Mouse (Mus musculus): Measurements from ENCODE around the gene Dpysl4. TPM values are rescaled to one million over a fixed set of nuclear protein-coding genes. Genes with fewer than 3 reads are reported as not detected.
A peak's percentile ranks its signal among the peaks of the same experiment; 100 is the strongest.

Dpysl4 gene
- polyA plus RNA-seq, 1 experiment from 2014 or later: 32.8 TPM

DNA sequence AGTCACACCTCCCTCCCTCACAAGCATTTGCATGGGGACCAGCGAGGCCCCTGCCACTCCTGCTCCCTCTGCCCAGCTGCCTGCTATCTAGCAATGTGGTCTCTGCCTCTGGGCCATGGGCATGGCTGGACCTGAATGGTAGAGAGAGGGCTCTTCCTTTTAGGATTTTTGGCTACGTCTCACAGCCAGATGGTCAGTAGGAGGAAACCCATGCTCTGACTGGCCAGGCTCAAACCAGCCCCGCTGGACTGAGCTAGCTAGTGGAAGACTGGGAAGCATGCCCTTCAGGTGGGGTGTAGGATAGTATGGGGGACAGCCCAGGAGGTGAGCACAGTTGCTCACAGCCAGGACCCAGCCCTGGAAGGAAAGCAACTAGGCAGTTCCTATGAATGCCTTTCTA, 16.0 kb downstream of the Dpysl4 start:
- Histone ChIP-seq H3K4me1 (no peaks in the 10 kb centered on the region), H3K27ac (no peak overlapping the region), H3K27me3 (ENCODE audit: low read depth, poor library complexity, severe bottlenecking) (no peaks in the 10 kb centered on the region), H3K9me3 (replicated peaks) (no peaks in the 10 kb centered on the region), H3K4me3 (no peak overlapping the region), H3K36me3 (peaks cover 7% of the 10 kb centered on the region)
- WGBS: 70% methylated on average over 3 of the region's 3 CpGs
- DNase-seq (ENCODE audit: low spot score): no peak

DNA sequence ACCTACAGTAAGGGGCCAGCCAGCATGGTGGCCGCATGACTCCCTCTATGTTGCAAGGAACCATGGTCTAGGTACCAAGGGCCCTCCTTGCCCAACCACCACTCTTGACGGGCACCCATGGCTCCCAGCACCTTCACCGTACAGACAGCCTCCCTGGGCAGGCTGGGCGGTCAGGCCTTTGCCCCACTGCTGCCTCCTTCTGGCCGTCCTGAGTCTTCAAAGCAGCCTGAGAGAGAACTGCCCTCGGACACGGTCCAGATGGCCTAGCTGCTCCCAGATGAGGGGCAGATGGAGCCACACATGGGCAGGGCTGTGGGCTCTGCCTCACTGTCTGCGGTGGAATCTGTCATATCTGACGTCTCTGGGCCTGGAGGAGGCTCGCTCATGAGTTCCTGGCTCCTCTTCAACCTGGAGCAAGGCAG, 18.2 kb downstream of the Dpysl4 start:
- Histone ChIP-seq H3K9me3 (replicated peaks) (no peaks in the 10 kb centered on the region), H3K4me1 (no peaks in the 10 kb centered on the region), H3K27ac (no peak overlapping the region), H3K27me3 (ENCODE audit: low read depth, poor library complexity, severe bottlenecking) (no peaks in the 10 kb centered on the region), H3K36me3 (peaks cover 4% of the 10 kb centered on the region; the same call in 1 of the 2 replicates), H3K4me3 (no peak overlapping the region)
- DNase-seq (ENCODE audit: low spot score): peak; percentile 33
- WGBS: 71% methylated on average over 10 of the region's 10 CpGs

DNA sequence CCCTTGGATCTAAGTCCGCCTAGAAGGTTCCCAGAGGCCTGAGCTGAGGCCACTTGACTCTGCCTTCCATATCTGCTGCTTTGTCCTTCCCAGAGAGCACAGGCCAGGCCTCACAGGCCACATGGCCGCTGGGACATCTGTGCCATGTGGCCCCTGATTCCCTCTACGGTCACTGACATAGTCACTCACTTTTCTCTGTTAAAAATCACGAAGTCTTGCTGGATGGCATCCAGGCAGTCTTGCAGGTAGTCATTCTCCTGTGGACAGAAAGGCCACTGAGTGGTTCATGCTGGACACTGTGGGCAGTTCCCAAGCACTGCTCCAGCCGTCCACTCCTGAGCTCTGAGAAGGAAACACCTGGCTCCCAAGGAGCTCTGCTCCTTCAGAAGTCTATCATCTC, 19.3 kb downstream of the Dpysl4 start:
- H3K4me1 ChIP-seq: no peaks in the 10 kb centered on the region
- H3K4me3 ChIP-seq: no peak overlapping the region
- H3K9me3 ChIP-seq (replicated peaks): no peaks in the 10 kb centered on the region
- no peak for DNase-seq (ENCODE audit: low spot score)
- H3K27me3 ChIP-seq (ENCODE audit: low read depth, poor library complexity, severe bottlenecking): no peaks in the 10 kb centered on the region
- no peak overlapping the region for H3K27ac ChIP-seq
- 84% methylated on average over 5 of the region's 5 CpGs for WGBS
- no peaks in the 10 kb centered on the region for H3K36me3 ChIP-seq

DNA sequence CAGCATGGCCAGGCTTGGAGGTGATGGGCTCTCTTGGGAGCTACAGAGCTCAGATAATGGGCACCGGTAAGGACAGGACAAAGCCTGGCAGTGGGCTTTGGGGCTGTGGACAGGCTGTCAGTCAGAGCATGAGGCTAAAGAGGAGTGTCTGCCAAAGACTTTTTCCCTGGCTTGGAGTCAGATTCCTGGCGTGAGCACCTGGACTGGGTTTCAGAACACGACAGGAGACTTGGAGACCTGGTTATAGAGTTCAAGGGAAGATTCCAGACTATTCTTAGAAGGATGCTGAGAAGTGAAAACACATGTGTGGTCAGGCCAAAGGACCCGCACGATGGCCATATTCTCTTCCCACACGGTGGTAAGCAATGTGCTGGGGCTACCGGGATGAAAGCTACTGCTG, 19.9 kb downstream of the Dpysl4 start:
- H3K27me3 ChIP-seq (ENCODE audit: low read depth, poor library complexity, severe bottlenecking): no peaks in the 10 kb centered on the region
- no peak overlapping the region for H3K27ac ChIP-seq
- no peaks in the 10 kb centered on the region for H3K9me3 ChIP-seq (replicated peaks)
- H3K4me3 ChIP-seq: no peak overlapping the region
- WGBS: 92% methylated on average over 7 of the region's 7 CpGs
- DNase-seq (ENCODE audit: low spot score): no peak
- H3K4me1 ChIP-seq: no peaks in the 10 kb centered on the region
- H3K36me3 ChIP-seq: no peaks in the 10 kb centered on the region

DNA sequence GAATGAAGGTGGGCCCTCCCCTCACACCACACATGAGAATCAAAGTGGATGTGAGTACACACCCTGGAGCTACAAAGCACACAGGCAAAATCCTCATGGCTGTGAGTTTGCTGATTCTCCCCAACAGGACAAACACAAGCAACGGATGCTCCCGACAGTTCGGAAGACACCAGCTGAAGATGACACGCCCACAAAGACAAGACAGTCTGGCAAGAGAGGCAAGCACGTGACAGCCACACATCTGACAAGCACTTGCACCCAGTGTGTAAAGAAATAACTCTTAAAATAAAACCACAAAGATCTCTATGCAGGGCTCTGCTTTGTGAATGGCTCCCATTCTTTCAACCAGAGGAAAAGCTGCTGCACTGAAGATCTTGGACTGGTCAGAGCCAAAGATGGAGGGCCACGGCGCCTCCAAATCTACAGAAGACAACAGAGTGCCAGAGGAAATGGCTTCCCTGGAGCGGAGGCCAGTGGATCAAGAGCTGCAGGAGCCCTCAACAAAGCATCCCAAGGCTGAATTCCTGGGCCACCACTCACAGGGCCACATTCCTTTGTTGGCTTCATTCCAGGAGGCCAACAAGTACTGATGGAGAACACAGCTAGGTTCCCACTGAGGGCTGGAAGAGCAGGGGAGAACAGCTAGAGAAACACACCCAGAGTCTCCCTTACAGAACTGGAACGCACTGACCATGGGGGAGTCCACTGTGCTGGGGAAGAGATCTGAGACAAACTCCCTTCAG, 22.3 kb downstream of the Dpysl4 start:
- Histone ChIP-seq H3K27ac (no peak overlapping the region), H3K27me3 (ENCODE audit: low read depth, poor library complexity, severe bottlenecking) (no peaks in the 10 kb centered on the region), H3K9me3 (replicated peaks) (no peaks in the 10 kb centered on the region), H3K4me1 (no peaks in the 10 kb centered on the region), H3K4me3 (no peak overlapping the region), H3K36me3 (no peaks in the 10 kb centered on the region)
- no peak for DNase-seq (ENCODE audit: low spot score)
- WGBS: 90% methylated on average over 9 of the region's 9 CpGs

DNA sequence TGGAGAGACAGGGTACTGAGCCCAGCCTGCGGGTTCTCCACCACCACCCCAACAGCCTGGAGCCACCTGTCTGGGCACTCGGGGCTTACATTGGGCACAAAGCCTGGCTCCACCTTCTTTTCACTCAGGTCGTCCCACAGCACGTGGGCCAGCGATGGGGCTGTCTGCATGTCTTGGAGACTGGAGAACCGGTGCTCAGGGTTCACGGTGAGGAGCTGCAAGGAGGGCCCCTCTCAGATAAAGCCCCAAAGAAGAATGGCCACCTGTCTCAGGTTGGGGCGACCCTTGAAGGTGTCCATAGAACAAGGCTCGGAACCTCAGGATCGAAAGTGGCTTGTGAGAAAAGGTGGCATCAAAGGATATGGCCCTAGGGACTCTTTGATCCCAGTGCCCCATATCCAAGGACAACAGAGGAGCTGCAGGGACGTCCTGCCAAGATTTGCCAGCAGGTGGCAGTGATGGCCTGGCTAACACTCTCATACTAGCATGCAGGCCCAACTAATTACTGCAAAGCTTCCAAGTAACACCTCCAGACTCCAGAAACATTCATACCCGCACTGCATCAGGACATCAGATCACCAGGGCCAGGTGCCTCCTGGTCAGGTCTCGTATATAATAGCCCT, 33.5 kb downstream of the Dpysl4 start:
- H3K4me3 ChIP-seq: no peak overlapping the region
- H3K4me1 ChIP-seq: no peaks in the 10 kb centered on the region
- WGBS: 48% methylated on average over 13 of the region's 13 CpGs

DNA sequence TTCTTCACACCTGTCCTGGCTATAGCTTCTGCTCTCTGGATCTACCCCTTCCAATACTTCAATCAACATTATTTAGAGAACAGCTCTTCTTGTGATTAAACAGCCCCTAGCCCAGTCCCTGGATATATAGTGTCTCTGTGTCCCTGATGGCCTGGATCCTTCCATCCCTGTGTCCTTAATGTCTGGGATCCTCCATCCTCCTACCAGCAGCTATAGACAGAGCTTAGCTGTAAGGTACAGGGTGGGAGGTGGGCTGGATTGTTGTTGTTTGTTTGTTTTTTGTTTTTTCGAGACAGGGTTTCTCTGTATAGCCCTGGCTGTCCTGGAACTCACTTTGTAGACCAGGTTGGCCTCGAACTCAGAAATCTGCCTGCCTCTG, 34.0 kb downstream of the Dpysl4 start:
- Histone ChIP-seq H3K4me3 (no peak overlapping the region), H3K36me3 (no peaks in the 10 kb centered on the region), H3K27me3 (ENCODE audit: low read depth, poor library complexity, severe bottlenecking) (0 out of 2 replicates have a peak, but pooled peaks cover 3% of the 10 kb centered on the region), H3K27ac (no peak overlapping the region), H3K4me1 (no peaks in the 10 kb centered on the region), H3K9me3 (replicated peaks) (no peaks in the 10 kb centered on the region)
- no peak for DNase-seq (ENCODE audit: low spot score)
- 68% methylated on average over 2 of the region's 2 CpGs for WGBS

More for the DNA sequence above, 33.5 kb downstream of the Dpysl4 start:
- Histone ChIP-seq H3K27ac (no peak overlapping the region), H3K27me3 (ENCODE audit: low read depth, poor library complexity, severe bottlenecking) (0 out of 2 replicates have a peak, but pooled peaks cover 3% of the 10 kb centered on the region), H3K9me3 (replicated peaks) (no peaks in the 10 kb centered on the region), H3K36me3 (no peaks in the 10 kb centered on the region)
- DNase-seq (ENCODE audit: low spot score): peak; percentile 85

DNA sequence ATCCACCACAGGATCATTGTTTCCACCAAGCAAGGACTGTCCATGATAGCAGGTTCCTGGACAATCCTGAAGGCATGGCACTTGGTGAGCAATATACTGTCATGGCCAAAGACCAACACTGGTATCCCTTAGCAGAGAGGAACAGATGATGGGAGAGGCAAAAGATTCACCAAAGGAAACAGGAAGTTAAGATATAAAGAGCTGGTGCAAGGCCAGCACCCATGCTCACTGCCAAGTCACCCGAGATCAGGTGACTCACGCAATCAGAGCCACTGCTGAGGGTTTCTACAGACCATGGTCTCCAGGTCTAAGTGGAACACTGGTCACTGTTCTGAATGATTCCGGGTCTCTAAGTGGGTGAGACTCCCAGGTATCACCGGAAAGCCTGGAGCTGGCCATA, 40.1 kb downstream of the Dpysl4 start:
- Histone ChIP-seq H3K4me3 (no peak overlapping the region), H3K9me3 (replicated peaks) (no peaks in the 10 kb centered on the region), H3K4me1 (peaks cover 25% of the 10 kb centered on the region), H3K27ac (no peak overlapping the region), H3K27me3 (ENCODE audit: low read depth, poor library complexity, severe bottlenecking) (0 out of 2 replicates have a peak, but pooled peaks cover 3% of the 10 kb centered on the region), H3K36me3 (no peaks in the 10 kb centered on the region)
- no peak for DNase-seq (ENCODE audit: low spot score)
- WGBS: 90% methylated on average over 4 of the region's 4 CpGs

DNA sequence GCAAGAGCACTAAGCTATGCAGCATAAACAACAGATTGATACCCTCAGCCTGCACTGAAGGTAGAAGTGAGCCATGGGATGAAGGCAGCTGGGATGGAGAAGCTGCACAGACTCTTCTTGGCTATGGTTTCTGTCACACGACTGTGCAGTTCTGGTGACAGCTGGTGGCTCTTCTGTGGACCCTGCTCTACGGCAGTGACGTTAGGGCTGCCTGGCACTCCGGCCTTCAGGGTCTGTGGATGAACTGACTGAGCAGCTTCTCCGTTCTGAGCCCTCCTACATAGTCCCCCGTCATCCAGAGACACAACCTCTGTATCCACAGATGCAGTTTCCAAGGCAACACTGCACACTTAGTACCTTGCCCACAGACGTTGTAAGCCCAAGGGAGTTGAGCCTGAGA, 40.7 kb downstream of the Dpysl4 start:
- H3K27ac ChIP-seq: no peak overlapping the region
- no peaks in the 10 kb centered on the region for H3K9me3 ChIP-seq (replicated peaks)
- WGBS: 84% methylated on average over 7 of the region's 7 CpGs
- H3K27me3 ChIP-seq (ENCODE audit: low read depth, poor library complexity, severe bottlenecking): 0 out of 2 replicates have a peak, but pooled peaks cover 3% of the 10 kb centered on the region
- no peak for DNase-seq (ENCODE audit: low spot score)
- peaks cover 32% of the 10 kb centered on the region for H3K4me1 ChIP-seq
- H3K4me3 ChIP-seq: no peak overlapping the region
- H3K36me3 ChIP-seq: no peaks in the 10 kb centered on the region

DNA sequence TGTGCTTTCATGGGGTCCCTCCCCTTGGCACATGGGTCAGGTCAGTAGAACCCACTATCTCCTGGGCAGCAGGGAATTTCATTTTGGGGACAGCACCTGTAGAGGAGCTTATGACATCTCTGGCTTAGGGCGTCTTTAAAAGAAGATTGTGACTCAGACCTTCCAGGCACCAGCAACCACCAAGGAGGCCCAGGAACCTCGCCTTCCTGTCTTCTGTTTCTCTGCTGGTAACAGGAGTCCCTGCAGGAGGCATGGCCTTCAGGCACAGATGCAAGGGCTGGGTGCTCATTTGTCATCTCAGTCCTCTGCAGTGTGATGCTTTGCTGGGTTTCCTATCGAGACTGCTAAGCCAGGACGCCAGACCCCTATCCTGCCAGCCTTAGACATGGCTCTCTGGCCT, 43.2 kb downstream of the Dpysl4 start:
- Histone ChIP-seq H3K4me3 (no peak overlapping the region), H3K36me3 (no peaks in the 10 kb centered on the region), H3K27ac (no peak overlapping the region), H3K27me3 (ENCODE audit: low read depth, poor library complexity, severe bottlenecking) (no peaks in the 10 kb centered on the region), H3K4me1 (peaks cover 33% of the 10 kb centered on the region), H3K9me3 (replicated peaks) (no peaks in the 10 kb centered on the region)
- no peak for DNase-seq (ENCODE audit: low spot score)
- 84% methylated on average over 4 of the region's 4 CpGs for WGBS

DNA sequence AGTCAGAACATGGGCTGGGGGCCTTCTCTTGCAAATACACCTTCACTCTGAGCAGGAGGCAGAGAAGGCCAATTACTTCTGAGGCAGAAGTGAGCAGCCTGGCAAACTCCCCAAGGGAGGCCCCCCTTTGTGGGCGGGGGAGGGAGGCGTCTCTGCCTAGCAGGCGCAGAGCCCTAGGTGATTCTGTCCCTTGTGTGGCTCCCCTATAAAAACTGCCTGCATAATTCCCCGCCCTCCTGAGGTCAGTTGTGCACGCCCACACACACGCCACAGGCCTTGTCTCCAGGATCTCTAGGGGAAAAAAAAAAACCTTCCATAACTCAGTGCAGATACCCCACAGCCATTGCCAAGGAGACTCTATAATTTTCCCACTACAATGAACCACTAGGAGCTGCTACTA, 44.6 kb downstream of the Dpysl4 start:
- Histone ChIP-seq H3K36me3 (no peaks in the 10 kb centered on the region), H3K9me3 (replicated peaks) (no peaks in the 10 kb centered on the region), H3K27ac (peak overlapping the region; percentile 10; the same call in 1 of the 2 replicates), H3K27me3 (ENCODE audit: low read depth, poor library complexity, severe bottlenecking) (no peaks in the 10 kb centered on the region), H3K4me3 (no peak overlapping the region), H3K4me1 (peaks cover 36% of the 10 kb centered on the region)
- DNase-seq (ENCODE audit: low spot score): no peak
- WGBS: 49% methylated on average over 6 of the region's 6 CpGs

DNA sequence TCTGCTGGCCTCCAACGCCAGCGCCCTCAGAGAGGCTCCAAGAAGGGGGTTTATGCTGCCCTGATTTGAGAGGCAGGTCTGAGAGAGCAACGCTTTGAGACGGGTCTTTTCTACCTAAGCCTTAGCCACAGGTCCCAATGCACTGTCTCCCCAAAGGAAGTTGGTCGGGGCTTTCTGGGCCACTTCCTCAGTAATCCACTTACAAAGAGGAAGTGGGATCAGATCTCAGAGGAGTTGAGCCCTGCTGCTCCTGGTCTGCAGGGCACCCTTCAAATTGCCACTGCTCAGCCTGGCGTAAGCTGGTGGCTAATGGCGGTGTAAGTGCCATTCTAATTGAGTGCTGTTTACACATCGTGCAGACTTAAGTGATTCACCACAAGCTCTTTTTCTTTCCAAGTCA, 45.7 kb downstream of the Dpysl4 start:
- 73% methylated on average over 8 of the region's 8 CpGs for WGBS
- Histone ChIP-seq H3K4me3 (no peak overlapping the region), H3K27ac (peak overlapping the region; percentile 10; the same call in 1 of the 2 replicates), H3K36me3 (no peaks in the 10 kb centered on the region), H3K4me1 (peaks cover 47% of the 10 kb centered on the region), H3K27me3 (ENCODE audit: low read depth, poor library complexity, severe bottlenecking) (no peaks in the 10 kb centered on the region), H3K9me3 (replicated peaks) (no peaks in the 10 kb centered on the region)
- DNase-seq (ENCODE audit: low spot score): no peak

DNA sequence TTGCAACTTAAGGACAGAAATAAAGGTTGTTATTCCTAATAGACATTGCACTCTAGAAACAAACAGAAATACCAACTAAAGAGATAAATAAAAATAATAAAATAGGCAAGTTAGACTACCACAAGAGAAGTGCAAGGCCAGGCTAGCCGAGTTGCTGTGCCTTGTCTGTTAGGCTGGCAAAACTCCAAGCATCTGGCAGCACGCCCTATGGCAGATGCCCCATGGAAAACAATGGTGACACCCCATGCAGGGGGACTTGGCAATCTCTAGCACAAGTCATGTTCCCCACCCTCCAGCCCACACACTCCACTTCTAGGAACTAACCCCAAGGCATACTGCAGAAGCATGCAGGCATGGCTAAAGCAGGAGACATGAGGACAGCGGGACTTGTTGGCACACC, 47.6 kb downstream of the Dpysl4 start:
- Histone ChIP-seq H3K9me3 (replicated peaks) (no peaks in the 10 kb centered on the region), H3K27me3 (ENCODE audit: low read depth, poor library complexity, severe bottlenecking) (no peaks in the 10 kb centered on the region), H3K27ac (no peak overlapping the region), H3K36me3 (no peaks in the 10 kb centered on the region), H3K4me1 (peaks cover 40% of the 10 kb centered on the region), H3K4me3 (no peak overlapping the region)
- 91% methylated on average over 3 of the region's 3 CpGs for WGBS
- no peak for DNase-seq (ENCODE audit: low spot score)
